Mouse (Mus musculus) embryonic fibroblast, embryonic 13.5 days (primary cell): ENCODE data around the gene Pgm5.

ENCODE experiments used
- CTCF ChIP-seq: IDR thresholded peaks from 2 replicates; pipeline ENCODE4 v1.5.1; 2011; ENCODE audit warnings: mild to moderate bottlenecking, control low read depth, low read length, moderate library complexity, borderline replicate concordance; ENCODE audit not compliant: insufficient read depth
- POLR2A ChIP-seq: IDR thresholded peaks from 2 replicates; pipeline ENCODE4 v1.6.1; 2011; ENCODE audit warnings: low read depth, mild to moderate bottlenecking, control low read depth, low read length, moderate library complexity

DNA sequence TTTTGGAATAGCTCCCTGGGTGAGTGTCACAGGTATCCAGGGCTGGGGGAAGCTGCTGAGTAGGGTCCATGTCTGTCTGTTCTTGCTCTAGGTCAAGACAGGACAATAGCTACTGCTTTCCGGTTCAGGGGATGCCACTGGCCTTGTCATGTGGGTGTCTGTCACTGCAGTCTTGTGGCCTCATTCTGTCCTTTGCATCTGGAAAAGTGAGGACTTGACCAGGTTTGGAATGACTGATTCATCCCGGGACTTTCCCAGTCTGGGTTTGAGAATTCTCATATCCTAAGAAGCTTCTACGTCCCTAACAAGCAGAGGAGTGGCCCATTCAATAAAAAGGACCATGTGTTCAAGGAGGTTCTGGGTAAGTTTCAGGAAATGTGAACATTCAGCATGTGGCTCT lies 122.9 kb downstream of the Pgm5 start:
- TF ChIP-seq POLR2A, result no peak
- TF ChIP-seq CTCF, result no peak
